Mouse (Mus musculus): Measurements from ENCODE around the gene Rnf7.

- no peak for TF ChIP-seq CTCF (IDR thresholded peaks at IDR 0.05; ENCODE audit: borderline replicate concordance, insufficient read depth, low read depth, low read length)
- TF ChIP-seq POLR2A (IDR thresholded peaks at IDR 0.05; ENCODE audit: borderline replicate concordance, insufficient read depth, low read length): no peak
Observed at GRCm38 (mm10) chr9:96424027-96424426, 54.4 kb downstream of the Rnf7 start.

Data from cerebellum, adult 2 months (tissue).